Mouse (Mus musculus): Measurements from ENCODE around the gene Cnn3. TPM values are rescaled to one million over a fixed set of nuclear protein-coding genes. Genes with fewer than 3 reads are reported as not detected.

Cnn3 gene
- polyA plus RNA-seq, 1 experiment from 2014 or later, result 525 TPM

DNA sequence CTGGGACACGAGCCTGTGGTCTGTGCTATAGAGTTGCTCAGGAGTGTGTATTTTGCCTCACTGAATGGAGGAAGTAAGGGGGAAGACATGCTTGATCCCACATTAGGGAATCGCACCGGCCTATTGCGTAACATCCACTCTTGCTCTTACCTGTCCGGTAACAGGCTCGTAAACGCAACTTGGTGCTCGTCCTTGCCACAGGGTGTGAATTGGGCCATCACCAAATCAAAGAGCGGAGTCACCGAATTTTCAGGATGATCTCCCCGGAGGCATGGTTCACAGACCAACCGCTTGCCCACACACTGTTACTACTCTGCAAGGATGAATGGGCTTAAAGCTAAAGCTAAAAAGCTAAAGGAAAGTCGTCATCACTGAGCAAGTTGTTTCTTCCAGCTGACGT is 81.4 kb downstream of the Cnn3 start:
- H3K27me3 ChIP-seq (ENCODE audit: control insufficient read depth, insufficient read depth, low read length), result no peaks in the 10 kb centered on the region
- 94% methylated on average over 14 of the region's 14 CpGs for WGBS

More for the DNA sequence above, 81.4 kb downstream of the Cnn3 start:
- Histone ChIP-seq H3K4me3 (replicated peaks; ENCODE audit: low read length) (no peak overlapping the region), H3K4me2 (ENCODE audit: low read depth, low read length) (no peak overlapping the region), H3K4me1 (ENCODE audit: control insufficient read depth, insufficient read depth, low read length) (no peaks in the 10 kb centered on the region), H3K27ac (ENCODE audit: low read length) (no peak overlapping the region), H3K9me3 (replicated peaks; ENCODE audit: control insufficient read depth, low read length) (no peaks in the 10 kb centered on the region), H3K9ac (ENCODE audit: low read length) (no peak overlapping the region), H3K36me3 (ENCODE audit: control insufficient read depth, insufficient read depth, low read length) (no peaks in the 10 kb centered on the region)
- ATAC-seq (ENCODE audit: insufficient read depth, low FRiP score), result no peak

Other genes with a start within 250 kb of the Cnn3 start
- 1.9 and 2.3 TPM in 2 replicates for gene Tmem56, start 143.4 kb upstream of the Cnn3 start, polyA plus RNA-seq (2015; fragmentation: Nextera tagmentation; extraction: Ambion mirVana)
- 43.2 and 45.8 TPM in 2 replicates for gene Alg14, start 134.7 kb upstream of the Cnn3 start, polyA plus RNA-seq (2015; fragmentation: Nextera tagmentation; extraction: Ambion mirVana)
- 41.5 and 49.4 TPM in 2 replicates for gene Slc44a3, start 105.9 kb downstream of the Cnn3 start, polyA plus RNA-seq (2015; fragmentation: Nextera tagmentation; extraction: Ambion mirVana)
- gene 4930432M17Rik, start 244.3 kb downstream of the Cnn3 start, polyA plus RNA-seq (2015; fragmentation: Nextera tagmentation; extraction: Ambion mirVana), result not detected in 2 replicates